Mouse (Mus musculus) kidney, adult 2 months (tissue): ENCODE measurements around the gene Gpr1.

Source experiments
- CTCF ChIP-seq: fragments of 200-500 bp; conservative IDR thresholded peaks from 2 replicates; pipeline ENCODE4 v1.5.1; 2011; ENCODE audit warnings: low read depth, mild to moderate bottlenecking, control low read depth, low read length, moderate library complexity, mixed read lengths; ENCODE audit not compliant: insufficient read depth, insufficient read length
- POLR2A ChIP-seq: fragments of 200-500 bp; IDR thresholded peaks from one replicate; pipeline ENCODE4 v1.6.1; 2011; ENCODE audit warnings: low read depth, low read length, control low read depth

DNA sequence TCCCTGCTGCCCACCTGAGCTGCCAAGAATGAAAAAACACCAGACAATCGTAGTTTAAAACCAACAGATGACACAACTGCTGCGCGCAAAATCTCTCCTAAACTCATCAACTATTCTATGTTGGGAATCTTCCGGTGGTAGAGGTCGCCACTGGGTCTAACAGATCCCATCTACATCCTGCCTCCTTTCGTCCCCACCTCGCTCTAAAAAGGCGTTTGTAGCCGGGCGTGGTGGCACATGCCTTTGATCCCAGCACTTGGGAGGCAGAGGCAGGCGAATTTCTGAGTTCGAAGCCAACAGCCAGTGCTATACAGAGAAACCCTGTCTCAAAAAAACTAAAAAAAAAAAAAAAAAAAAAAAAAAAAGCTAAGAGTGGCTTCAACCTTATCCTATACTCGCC, 74.1 kb downstream of the Gpr1 start:
- TF ChIP-seq CTCF: no peak
- no peak for TF ChIP-seq POLR2A
